Mouse (Mus musculus): ENCODE data around the gene Eif6. TPM values are rescaled to one million over a fixed set of nuclear protein-coding genes. Genes with fewer than 3 reads are reported as not detected.

Eif6 gene
- polyA plus RNA-seq, 1 experiment from 2014 or later = 132 TPM

GRCm38 (mm10) chr2:155779506-155779905 lies 47.2 kb downstream of the Eif6 start:
- H3K9ac ChIP-seq = no peak overlapping the region

GRCm38 (mm10) chr2:155779066-155779465 lies 47.7 kb downstream of the Eif6 start:
- 44% methylated on average over 6 of the region's 7 CpGs for WGBS
- H3K27ac ChIP-seq = no peak overlapping the region

More at GRCm38 (mm10) chr2:155779506-155779905, 47.2 kb downstream of the Eif6 start:
- Histone ChIP-seq H3K4me3 (replicated peaks; ENCODE audit: low read length) (no peak overlapping the region), H3K4me2 (replicated peaks) (no peak overlapping the region), H3K36me3 (replicated peaks; ENCODE audit: control insufficient read depth, insufficient read depth) (no peaks in the 10 kb centered on the region), H3K27me3 (ENCODE audit: control insufficient read depth, insufficient read depth, low read length) (no peaks in the 10 kb centered on the region), H3K4me1 (replicated peaks; ENCODE audit: control insufficient read depth, insufficient read depth, low read length) (peaks cover 26% of the 10 kb centered on the region), H3K9me3 (ENCODE audit: control insufficient read depth, low read length) (no peaks in the 10 kb centered on the region), H3K27ac (no peak overlapping the region)
- no peak for ATAC-seq (ENCODE audit: low FRiP score)
- 86% methylated on average over 3 of the region's 3 CpGs for WGBS
- DNase-seq (ENCODE audit: low spot score) = no peak

GRCm38 (mm10) chr2:155778004-155778403 lies 48.7 kb downstream of the Eif6 start:
- no peaks in the 10 kb centered on the region for H3K36me3 ChIP-seq (replicated peaks; ENCODE audit: control insufficient read depth, insufficient read depth)
- H3K4me3 ChIP-seq (replicated peaks; ENCODE audit: low read length) = no peak overlapping the region
- peak overlapping the region; percentile 79; the same call in 1 of the 2 replicates for H3K4me2 ChIP-seq (replicated peaks)
- H3K4me1 ChIP-seq (replicated peaks; ENCODE audit: control insufficient read depth, insufficient read depth, low read length) = peaks cover 26% of the 10 kb centered on the region
- H3K9ac ChIP-seq = no peak overlapping the region
- DNase-seq (ENCODE audit: low spot score) (no peak), ATAC-seq (ENCODE audit: low FRiP score) (no peak)
- no peaks in the 10 kb centered on the region for H3K9me3 ChIP-seq (ENCODE audit: control insufficient read depth, low read length)
- no peaks in the 10 kb centered on the region for H3K27me3 ChIP-seq (ENCODE audit: control insufficient read depth, insufficient read depth, low read length)
- H3K27ac ChIP-seq = no peak overlapping the region
- WGBS = 42% methylated on average over 6 of the region's 6 CpGs

More at GRCm38 (mm10) chr2:155779066-155779465, 47.7 kb downstream of the Eif6 start:
- Histone ChIP-seq H3K9ac (no peak overlapping the region), H3K27me3 (ENCODE audit: control insufficient read depth, insufficient read depth, low read length) (no peaks in the 10 kb centered on the region), H3K36me3 (replicated peaks; ENCODE audit: control insufficient read depth, insufficient read depth) (no peaks in the 10 kb centered on the region), H3K4me3 (replicated peaks; ENCODE audit: low read length) (no peak overlapping the region), H3K9me3 (ENCODE audit: control insufficient read depth, low read length) (no peaks in the 10 kb centered on the region), H3K4me2 (replicated peaks) (no peak overlapping the region), H3K4me1 (replicated peaks; ENCODE audit: control insufficient read depth, insufficient read depth, low read length) (peaks cover 26% of the 10 kb centered on the region)
- ATAC-seq (ENCODE audit: low FRiP score) (no peak), DNase-seq (ENCODE audit: low spot score) (no peak)

GRCm38 (mm10) chr2:155777688-155777985 lies 49.1 kb downstream of the Eif6 start:
- 42% methylated on average over 4 of the region's 4 CpGs for WGBS
- Histone ChIP-seq H3K4me1 (replicated peaks; ENCODE audit: control insufficient read depth, insufficient read depth, low read length) (peaks cover 26% of the 10 kb centered on the region), H3K9ac (no peak overlapping the region)

GRCm38 (mm10) chr2:155776824-155777687 lies 49.7 kb downstream of the Eif6 start:
- Histone ChIP-seq H3K9ac (peak overlapping the region; percentile 96; the same call in 1 of the 2 replicates), H3K36me3 (replicated peaks; ENCODE audit: control insufficient read depth, insufficient read depth) (no peaks in the 10 kb centered on the region), H3K4me2 (replicated peaks) (peak overlapping the region; percentile 79), H3K4me3 (replicated peaks; ENCODE audit: low read length) (no peak overlapping the region), H3K4me1 (replicated peaks; ENCODE audit: control insufficient read depth, insufficient read depth, low read length) (peaks cover 26% of the 10 kb centered on the region), H3K27ac (no peak overlapping the region), H3K27me3 (ENCODE audit: control insufficient read depth, insufficient read depth, low read length) (no peaks in the 10 kb centered on the region), H3K9me3 (ENCODE audit: control insufficient read depth, low read length) (no peaks in the 10 kb centered on the region)
- DNase-seq (ENCODE audit: low spot score) = no peak
- 70% methylated on average over 10 of the region's 10 CpGs for WGBS
- ATAC-seq (ENCODE audit: low FRiP score) = no peak

More at GRCm38 (mm10) chr2:155777688-155777985, 49.1 kb downstream of the Eif6 start:
- no peak for DNase-seq (ENCODE audit: low spot score)
- peak overlapping the region; percentile 79 for H3K4me2 ChIP-seq (replicated peaks)
- H3K27me3 ChIP-seq (ENCODE audit: control insufficient read depth, insufficient read depth, low read length) = no peaks in the 10 kb centered on the region
- H3K9me3 ChIP-seq (ENCODE audit: control insufficient read depth, low read length) = no peaks in the 10 kb centered on the region
- H3K36me3 ChIP-seq (replicated peaks; ENCODE audit: control insufficient read depth, insufficient read depth) = no peaks in the 10 kb centered on the region
- no peak overlapping the region for H3K27ac ChIP-seq
- ATAC-seq (ENCODE audit: low FRiP score) = no peak
- H3K4me3 ChIP-seq (replicated peaks; ENCODE audit: low read length) = no peak overlapping the region

GRCm38 (mm10) chr2:155775685-155776263 lies 51.0 kb downstream of the Eif6 start:
- WGBS = under 1% methylated on average over 43 of the region's 44 CpGs

GRCm38 (mm10) chr2:155774927-155775684 lies 51.6 kb downstream of the Eif6 start, which contains the start of gene Mmp24:
Mmp24 (plus strand) TSS chr2:155775342.
- no peaks in the 10 kb centered on the region for H3K27me3 ChIP-seq (ENCODE audit: control insufficient read depth, insufficient read depth, low read length)
- peak within 1 kb of the TSS; percentile 79 for H3K4me3 ChIP-seq (replicated peaks; ENCODE audit: low read length)
- WGBS = 3% methylated on average over 38 of the region's 100 CpGs
- ATAC-seq (ENCODE audit: low FRiP score) (0 out of 2 replicates have a peak, but pooled peaks have one; percentile 3), DNase-seq (ENCODE audit: low spot score) (no peak)
- H3K9me3 ChIP-seq (ENCODE audit: control insufficient read depth, low read length) = no peaks in the 10 kb centered on the region
- H3K4me2 ChIP-seq (replicated peaks) = peak within 1 kb of the TSS; percentile 79
- peak within 1 kb of the TSS; percentile 93 for H3K27ac ChIP-seq
- H3K9ac ChIP-seq = peak within 1 kb of the TSS; percentile 96
- peaks cover 26% of the 10 kb centered on the region for H3K4me1 ChIP-seq (replicated peaks; ENCODE audit: control insufficient read depth, insufficient read depth, low read length)
- H3K36me3 ChIP-seq (replicated peaks; ENCODE audit: control insufficient read depth, insufficient read depth) = no peaks in the 10 kb centered on the region

More at GRCm38 (mm10) chr2:155775685-155776263, 51.0 kb downstream of the Eif6 start:
- Histone ChIP-seq H3K9me3 (ENCODE audit: control insufficient read depth, low read length) (no peaks in the 10 kb centered on the region), H3K27me3 (ENCODE audit: control insufficient read depth, insufficient read depth, low read length) (no peaks in the 10 kb centered on the region), H3K27ac (peak overlapping the region; percentile 93), H3K4me3 (replicated peaks; ENCODE audit: low read length) (peak overlapping the region; percentile 79), H3K9ac (peak overlapping the region; percentile 96), H3K4me2 (replicated peaks) (peak overlapping the region; percentile 79), H3K4me1 (replicated peaks; ENCODE audit: control insufficient read depth, insufficient read depth, low read length) (peaks cover 26% of the 10 kb centered on the region), H3K36me3 (replicated peaks; ENCODE audit: control insufficient read depth, insufficient read depth) (no peaks in the 10 kb centered on the region)
- ATAC-seq (ENCODE audit: low FRiP score) (peak; percentile 76), DNase-seq (ENCODE audit: low spot score) (peak; percentile 53)

GRCm38 (mm10) chr2:155774261-155774926 lies 52.3 kb downstream of the Eif6 start:
- H3K9ac ChIP-seq = peak overlapping the region; percentile 96

More at GRCm38 (mm10) chr2:155774261-155774926, 52.3 kb downstream of the Eif6 start:
- peak overlapping the region; percentile 93; the same call in 1 of the 2 replicates for H3K27ac ChIP-seq
- no peaks in the 10 kb centered on the region for H3K36me3 ChIP-seq (replicated peaks; ENCODE audit: control insufficient read depth, insufficient read depth)
- DNase-seq (ENCODE audit: low spot score) = no peak
- no peaks in the 10 kb centered on the region for H3K27me3 ChIP-seq (ENCODE audit: control insufficient read depth, insufficient read depth, low read length)
- peaks cover 26% of the 10 kb centered on the region for H3K4me1 ChIP-seq (replicated peaks; ENCODE audit: control insufficient read depth, insufficient read depth, low read length)
- H3K4me2 ChIP-seq (replicated peaks) = peak overlapping the region; percentile 79
- 59% methylated on average over 11 of the region's 11 CpGs for WGBS
- no peaks in the 10 kb centered on the region for H3K9me3 ChIP-seq (ENCODE audit: control insufficient read depth, low read length)
- peak overlapping the region; percentile 48 for H3K4me3 ChIP-seq (replicated peaks; ENCODE audit: low read length)
- no peak for ATAC-seq (ENCODE audit: low FRiP score)
